Mouse (Mus musculus) midbrain, embryonic 15.5 days (tissue): Measurements from ENCODE around the gene Cdkl5. TPM values are rescaled to one million over a fixed set of nuclear protein-coding genes. Genes with fewer than 3 reads are reported as not detected.

ENCODE experiments used
- ATAC-seq: fragments of 200-750 bp; cut with Nextera tagmentation; replicated peaks from 2 replicates; pipeline ENCODE4 v1.8.0; 2017; ENCODE audit warnings: moderate TSS enrichment
- H3K27ac ChIP-seq: fragments of 300-500 bp; sonication (generic); 2 replicates; pipeline ENCODE4 v1.5.1; 2015; ENCODE audit warnings: mild to moderate bottlenecking, inconsistent platforms
- H3K27me3 ChIP-seq: fragments of 300-500 bp; sonication (generic); replicated peaks from 2 replicates; pipeline ENCODE4 v1.6.1; 2015; ENCODE audit warnings: inconsistent platforms
- H3K36me3 ChIP-seq: fragments of 300-500 bp; sonication (generic); replicated peaks from 2 replicates; pipeline ENCODE4 v1.6.1; 2015; ENCODE audit warnings: inconsistent platforms
- H3K4me1 ChIP-seq: fragments of 300-500 bp; sonication (generic); 2 replicates; pipeline ENCODE4 v1.6.1; 2015; ENCODE audit warnings: inconsistent platforms
- H3K4me2 ChIP-seq: fragments of 300-500 bp; sonication (generic); 2 replicates; pipeline ENCODE4 v1.6.1; 2015; ENCODE audit warnings: inconsistent platforms, mild to moderate bottlenecking, moderate library complexity
- H3K4me3 ChIP-seq: fragments of 300-500 bp; sonication (generic); 2 replicates; pipeline ENCODE4 v1.5.1; 2015; ENCODE audit warnings: mild to moderate bottlenecking, inconsistent platforms
- H3K9ac ChIP-seq: fragments of 300-500 bp; sonication (generic); 2 replicates; pipeline ENCODE4 v1.6.1; 2015; ENCODE audit warnings: mild to moderate bottlenecking, inconsistent platforms
- H3K9me3 ChIP-seq: fragments of 300-500 bp; sonication (generic); 2 replicates; pipeline ENCODE4 v1.6.1; 2016; ENCODE audit warnings: inconsistent platforms
- WGBS: fragments of 180-500 bp; shearing (Covaris S2); methylation state at CpG from one replicate; pipeline ENCODE4 v1.1.7; 2015; ENCODE audit warnings: mixed read lengths; 5-methylcytosine and 5-hydroxymethylcytosine counted together
- polyA plus RNA-seq: library from polyadenylated mRNA; unstranded; fragments of >200 nt; fragmentation: Nextera tagmentation; extraction: Ambion mirVana; gene quantifications from 2 replicates; pipeline ENCODE4 v1.2.1, GENCODE M21; 2015

The Cdkl5 gene
- 4.2 TPM in 2 replicates for polyA plus RNA-seq

GRCm38 (mm10) chrX:160994543-160995121, at the start of gene Cdkl5:
Gene Cdkl5, minus strand, starts transcription at chrX:160994704.
- Histone ChIP-seq H3K36me3 (no peaks in the 10 kb centered on the region), H3K9ac (peak within 1 kb of the TSS; percentile 52), H3K4me3 (peak within 1 kb of the TSS; percentile 62), H3K27me3 (no peaks in the 10 kb centered on the region), H3K27ac (peak within 1 kb of the TSS; percentile 88), H3K9me3 (no peaks in the 10 kb centered on the region), H3K4me1 (0 out of 2 replicates have a peak, but pooled peaks cover 3% of the 10 kb centered on the region), H3K4me2 (peak within 1 kb of the TSS; percentile 51)
- 27% methylated on average over 51 of the region's 53 CpGs for WGBS
- peak; percentile 97 for ATAC-seq

GRCm38 (mm10) chrX:161033235-161033803, 38.8 kb upstream of the Cdkl5 start:
- Histone ChIP-seq H3K4me3 (no peak overlapping the region), H3K4me1 (no peaks in the 10 kb centered on the region), H3K27ac (no peak overlapping the region), H3K36me3 (no peaks in the 10 kb centered on the region), H3K9me3 (no peaks in the 10 kb centered on the region), H3K9ac (no peak overlapping the region), H3K27me3 (no peaks in the 10 kb centered on the region), H3K4me2 (no peak overlapping the region)
- 50% methylated on average over 3 of the region's 3 CpGs for WGBS
- ATAC-seq, result no peak

DNA sequence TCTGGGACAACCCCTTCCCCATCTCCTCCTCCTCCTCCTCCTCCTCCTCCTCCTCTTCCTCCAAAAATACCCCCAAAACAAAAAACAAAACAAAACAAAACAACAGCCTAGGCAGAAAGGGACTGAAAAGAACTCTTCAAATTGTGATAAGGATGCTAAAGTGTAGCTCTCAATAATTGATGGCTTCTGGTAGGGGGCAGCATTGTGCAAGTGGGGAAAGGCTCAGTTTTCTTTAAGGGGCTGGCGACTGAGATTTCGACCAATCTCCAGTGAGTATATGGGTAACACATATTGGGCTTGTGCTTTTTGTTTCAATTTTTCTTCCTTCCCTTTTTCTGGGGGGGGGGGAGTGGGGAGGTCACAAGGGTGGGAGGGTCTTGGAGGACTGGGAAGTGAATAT, 37.9 kb upstream of the Cdkl5 start:
- ATAC-seq, result no peak
- H3K9ac ChIP-seq, result no peak overlapping the region
- no peaks in the 10 kb centered on the region for H3K9me3 ChIP-seq
- H3K4me3 ChIP-seq, result no peak overlapping the region
- no peaks in the 10 kb centered on the region for H3K27me3 ChIP-seq
- H3K27ac ChIP-seq, result no peak overlapping the region
- H3K4me1 ChIP-seq, result no peaks in the 10 kb centered on the region
- H3K36me3 ChIP-seq, result no peaks in the 10 kb centered on the region
- WGBS, result 52% methylated on average over 2 of the region's 2 CpGs
- no peak overlapping the region for H3K4me2 ChIP-seq

GRCm38 (mm10) chrX:161030233-161030632, 35.7 kb upstream of the Cdkl5 start:
- no peaks in the 10 kb centered on the region for H3K9me3 ChIP-seq

GRCm38 (mm10) chrX:161024475-161024874, 30.0 kb upstream of the Cdkl5 start:
- no peak overlapping the region for H3K4me3 ChIP-seq
- no peaks in the 10 kb centered on the region for H3K4me1 ChIP-seq

More at GRCm38 (mm10) chrX:161030233-161030632, 35.7 kb upstream of the Cdkl5 start:
- Histone ChIP-seq H3K36me3 (no peaks in the 10 kb centered on the region), H3K9ac (no peak overlapping the region), H3K27me3 (no peaks in the 10 kb centered on the region), H3K4me2 (no peak overlapping the region), H3K27ac (no peak overlapping the region), H3K4me3 (no peak overlapping the region), H3K4me1 (no peaks in the 10 kb centered on the region)
- no peak for ATAC-seq

DNA sequence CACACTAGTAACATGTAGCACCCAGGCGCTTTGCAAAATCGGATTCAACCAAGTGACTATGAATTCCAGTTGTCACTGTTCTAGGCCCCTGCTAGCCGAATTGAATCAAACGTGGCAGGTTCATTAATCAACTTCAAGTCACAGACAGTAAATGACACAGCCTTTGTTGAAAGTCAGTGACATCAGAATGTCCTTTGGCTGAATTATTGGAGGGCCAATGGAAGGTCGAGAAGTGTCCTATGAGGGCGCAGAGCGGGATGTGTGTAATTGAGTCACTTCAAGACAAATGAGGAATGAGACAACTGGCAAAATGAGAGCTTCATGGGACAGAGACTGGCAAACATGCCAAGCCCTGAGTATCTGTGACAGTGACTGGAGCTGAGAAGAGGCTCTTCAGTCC, 27.0 kb upstream of the Cdkl5 start:
- Histone ChIP-seq H3K4me2 (no peak overlapping the region), H3K9ac (no peak overlapping the region)

More at GRCm38 (mm10) chrX:161024475-161024874, 30.0 kb upstream of the Cdkl5 start:
- Histone ChIP-seq H3K9ac (no peak overlapping the region), H3K36me3 (no peaks in the 10 kb centered on the region), H3K27me3 (no peaks in the 10 kb centered on the region), H3K27ac (no peak overlapping the region), H3K9me3 (no peaks in the 10 kb centered on the region), H3K4me2 (no peak overlapping the region)
- no peak for ATAC-seq
- WGBS, result 67% methylated on average over 2 of the region's 2 CpGs

DNA sequence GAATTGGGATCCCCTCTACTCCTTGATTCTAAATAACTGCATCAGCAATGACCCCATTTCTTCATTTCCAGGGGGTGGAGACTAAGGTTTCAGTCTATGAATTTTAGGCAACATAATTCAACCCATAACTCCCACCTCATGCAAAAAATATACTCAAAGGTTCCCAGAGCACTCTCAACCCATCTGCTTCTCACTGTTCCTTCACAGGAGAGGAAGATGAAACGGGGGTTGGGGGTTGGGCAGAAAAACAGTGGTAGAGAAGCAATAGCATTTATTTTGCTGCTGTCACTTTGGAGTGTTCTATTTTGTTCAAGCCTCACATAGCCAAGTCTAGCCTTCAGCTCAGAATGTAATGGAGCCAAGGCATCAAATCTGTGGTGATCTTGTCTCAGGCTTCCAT, 23.7 kb upstream of the Cdkl5 start:
- H3K4me3 ChIP-seq, result no peak overlapping the region
- H3K27ac ChIP-seq, result no peak overlapping the region
- no peaks in the 10 kb centered on the region for H3K9me3 ChIP-seq
- no peak overlapping the region for H3K9ac ChIP-seq
- no peaks in the 10 kb centered on the region for H3K27me3 ChIP-seq
- no peaks in the 10 kb centered on the region for H3K36me3 ChIP-seq
- ATAC-seq, result no peak
- H3K4me2 ChIP-seq, result no peak overlapping the region
- H3K4me1 ChIP-seq, result no peaks in the 10 kb centered on the region
- WGBS, result 81% methylated on average over 1 of the region's 1 CpGs

More for the DNA sequence above, 27.0 kb upstream of the Cdkl5 start:
- no peak for ATAC-seq
- no peaks in the 10 kb centered on the region for H3K27me3 ChIP-seq
- no peaks in the 10 kb centered on the region for H3K4me1 ChIP-seq
- H3K4me3 ChIP-seq, result no peak overlapping the region
- no peak overlapping the region for H3K27ac ChIP-seq
- 82% methylated on average over 7 of the region's 7 CpGs for WGBS
- H3K9me3 ChIP-seq, result no peaks in the 10 kb centered on the region
- no peaks in the 10 kb centered on the region for H3K36me3 ChIP-seq

DNA sequence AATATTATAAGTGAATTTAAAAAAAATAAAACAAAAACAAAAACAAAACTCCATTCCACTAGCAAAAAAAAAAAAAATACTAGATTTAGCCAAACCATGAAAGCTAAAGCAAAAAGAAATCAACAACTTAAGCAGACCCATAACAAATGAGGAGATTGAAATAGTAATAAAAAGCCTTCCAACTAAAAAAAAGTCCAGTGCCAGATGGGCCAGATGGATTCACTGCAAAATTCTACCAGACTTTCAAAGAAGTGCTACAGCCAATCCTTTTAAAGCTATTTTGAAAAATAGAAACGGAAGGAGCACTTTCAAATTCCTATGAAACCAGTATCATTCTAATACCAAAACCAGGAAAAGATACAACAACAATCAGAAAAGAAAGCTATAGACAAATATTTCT, 11.8 kb upstream of the Cdkl5 start:
- H3K9me3 ChIP-seq, result no peaks in the 10 kb centered on the region
- no peak overlapping the region for H3K27ac ChIP-seq
- H3K4me1 ChIP-seq, result no peaks in the 10 kb centered on the region
- peaks cover 5% of the 10 kb centered on the region for H3K27me3 ChIP-seq
- no peak overlapping the region for H3K4me2 ChIP-seq
- WGBS, result 93% methylated on average over 1 of the region's 1 CpGs
- ATAC-seq, result no peak
- no peak overlapping the region for H3K4me3 ChIP-seq
- H3K36me3 ChIP-seq, result no peaks in the 10 kb centered on the region
- no peak overlapping the region for H3K9ac ChIP-seq

DNA sequence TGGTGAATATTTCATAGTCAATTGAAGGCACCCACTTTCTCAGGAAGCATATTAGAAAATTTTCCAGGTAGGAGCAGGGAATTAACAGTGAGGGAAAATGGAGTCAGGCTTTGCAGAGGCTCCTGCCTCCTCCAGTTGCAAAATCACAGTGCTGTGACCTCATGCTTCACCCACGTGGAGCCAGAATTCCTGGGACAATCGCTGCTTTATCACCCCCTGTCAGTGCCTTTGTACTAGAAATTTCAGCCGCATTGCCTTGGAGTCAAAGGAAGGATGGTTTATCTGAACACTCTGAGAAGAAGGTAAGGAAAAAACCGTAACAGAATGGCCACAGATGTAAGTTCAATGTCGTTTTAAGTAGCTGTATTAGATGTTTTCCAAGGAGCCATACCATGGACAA, 1.5 kb upstream of the Cdkl5 start:
- H3K9ac ChIP-seq, result peak overlapping the region; percentile 17; the same call in 1 of the 2 replicates
- no peaks in the 10 kb centered on the region for H3K9me3 ChIP-seq
- no peaks in the 10 kb centered on the region for H3K36me3 ChIP-seq
- H3K4me1 ChIP-seq, result 0 out of 2 replicates have a peak, but pooled peaks cover 3% of the 10 kb centered on the region
- H3K4me2 ChIP-seq, result peak overlapping the region; percentile 40
- 0 out of 2 replicates have a peak, but pooled peaks cover 5% of the 10 kb centered on the region for H3K27me3 ChIP-seq
- peak overlapping the region; percentile 88 for H3K27ac ChIP-seq
- no peak for ATAC-seq
- peak overlapping the region; percentile 62; the same call in 1 of the 2 replicates for H3K4me3 ChIP-seq
- 25% methylated on average over 5 of the region's 5 CpGs for WGBS

GRCm38 (mm10) chrX:160995131-160995667, 695 bp upstream of the Cdkl5 start:
- Histone ChIP-seq H3K27me3 (no peaks in the 10 kb centered on the region), H3K4me3 (peak overlapping the region; percentile 62), H3K4me1 (0 out of 2 replicates have a peak, but pooled peaks cover 3% of the 10 kb centered on the region), H3K36me3 (no peaks in the 10 kb centered on the region), H3K9ac (peak overlapping the region; percentile 33), H3K9me3 (no peaks in the 10 kb centered on the region), H3K27ac (peak overlapping the region; percentile 88), H3K4me2 (peak overlapping the region; percentile 40)
- ATAC-seq, result peak; percentile 61
- WGBS, result 26% methylated on average over 31 of the region's 31 CpGs

DNA sequence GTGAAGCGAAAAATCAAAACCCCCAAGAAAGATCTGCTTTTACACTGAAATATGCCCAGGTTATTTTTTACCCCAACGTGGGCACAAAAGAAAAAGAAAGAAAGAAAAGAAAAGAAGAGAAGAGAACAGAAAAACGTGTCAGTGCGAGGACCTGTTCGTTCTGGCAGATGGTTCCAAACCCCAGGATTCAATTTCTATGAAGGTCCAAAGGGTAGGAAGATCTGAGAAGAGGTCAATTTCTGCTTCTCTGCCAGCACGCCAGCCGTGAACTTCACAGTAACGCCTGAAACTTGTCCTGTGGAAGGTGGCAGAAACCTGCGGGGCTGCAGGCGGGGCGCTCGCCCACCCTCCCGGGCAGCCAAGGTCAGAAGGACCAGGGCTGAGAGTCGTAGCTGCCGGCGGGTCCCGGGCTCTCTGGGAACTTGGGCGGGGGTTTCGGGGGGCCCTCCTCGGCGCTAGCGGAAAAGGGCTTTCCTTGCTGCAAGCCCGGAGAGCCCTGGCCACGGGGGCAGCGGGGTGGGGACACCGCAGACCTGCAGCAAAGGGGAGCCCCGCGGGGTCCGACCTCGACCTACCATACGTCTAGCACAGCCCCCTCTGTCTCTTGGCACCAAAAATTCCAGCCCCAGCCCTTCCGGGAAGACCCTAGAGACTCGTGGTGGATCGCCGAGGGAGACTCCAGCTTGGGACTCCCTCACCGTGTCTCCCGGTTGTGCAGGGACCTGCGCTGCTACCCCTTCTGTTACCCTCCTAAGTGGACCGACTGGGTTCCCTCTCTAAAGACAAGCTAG, 560 bp downstream of the Cdkl5 start:
- Histone ChIP-seq H3K4me1 (0 out of 2 replicates have a peak, but pooled peaks cover 3% of the 10 kb centered on the region), H3K27ac (peak overlapping the region; percentile 88), H3K4me2 (peak overlapping the region; percentile 51), H3K9me3 (no peaks in the 10 kb centered on the region), H3K36me3 (no peaks in the 10 kb centered on the region), H3K4me3 (peak overlapping the region; percentile 62), H3K27me3 (no peaks in the 10 kb centered on the region), H3K9ac (peak overlapping the region; percentile 52)
- 20% methylated on average over 33 of the region's 39 CpGs for WGBS
- ATAC-seq, result no peak; the same call in none of the 2 replicates

DNA sequence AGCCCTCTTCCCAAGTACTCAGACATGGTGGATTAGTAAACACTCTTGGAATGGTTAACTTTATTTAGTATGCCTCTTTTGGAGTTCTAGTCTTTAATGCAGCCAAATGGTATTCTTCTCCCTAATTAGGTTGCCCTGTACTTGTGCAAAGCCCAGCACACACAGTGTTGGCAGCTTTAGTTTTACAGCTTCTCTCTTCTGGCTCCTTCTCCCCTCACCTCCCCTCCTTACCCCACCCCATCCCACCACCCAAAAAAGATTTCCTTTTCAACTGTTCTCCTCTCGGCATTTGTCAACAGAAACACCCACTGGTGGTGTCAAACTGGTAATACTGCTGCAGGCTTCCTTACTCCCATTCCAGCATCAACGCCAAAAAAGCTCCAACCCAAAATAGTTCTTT, 1.8 kb downstream of the Cdkl5 start:
- no peak overlapping the region for H3K27ac ChIP-seq
- H3K4me3 ChIP-seq, result peak overlapping the region; percentile 62

More for the DNA sequence above, 1.8 kb downstream of the Cdkl5 start:
- Histone ChIP-seq H3K4me2 (peak overlapping the region; percentile 51), H3K27me3 (no peaks in the 10 kb centered on the region), H3K4me1 (0 out of 2 replicates have a peak, but pooled peaks cover 3% of the 10 kb centered on the region), H3K9ac (no peak overlapping the region), H3K36me3 (no peaks in the 10 kb centered on the region), H3K9me3 (no peaks in the 10 kb centered on the region)
- 33% methylated on average over 2 of the region's 2 CpGs for WGBS
- ATAC-seq, result no peak
